Mouse (Mus musculus) v-Abl transformed pro-B cells (cell line): ENCODE measurements around the gene Ugt3a1.
"Not testable (repeated sequence)": the region's sequence is repeated elsewhere in the genome, so short reads cannot be mapped to it uniquely, and the experiment has no call there.

Experiments
- in situ Hi-C, 2 experiments: fragments of 400-800 bp; cut with MboI; formaldehyde crosslinking; loops; one replicate each; pipeline ENCODE4 v1.15.1; 2025; ENCODE audit not compliant: unreplicated experiment in 2 of 2

The Ugt3a1 gene

GRCm38 (mm10) chr15:9276838-9277295 is at the start of gene Ugt3a1:
Gene Ugt3a1, plus strand, starts transcription at chr15:9276888.
- in situ Hi-C loops = no loop called here

DNA sequence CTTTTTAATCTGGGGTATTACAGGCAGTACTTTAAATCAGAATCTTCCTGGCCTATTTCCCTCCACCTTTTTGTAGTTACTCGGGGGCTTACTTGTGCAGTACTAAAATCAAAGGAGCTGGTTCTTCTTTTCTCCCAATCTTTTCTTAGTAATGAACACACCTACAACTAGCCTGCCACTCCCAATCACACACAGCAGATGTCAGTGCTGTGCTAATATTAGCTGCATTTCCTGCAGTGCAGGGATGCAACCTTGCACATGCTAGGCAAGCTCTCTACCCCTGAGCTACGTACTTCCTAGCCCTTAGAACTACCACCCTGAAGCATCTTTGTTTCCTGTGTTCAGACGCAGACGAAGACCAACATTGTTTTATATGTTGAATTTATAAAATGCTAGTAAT is 45.8 kb upstream of the Ugt3a1 start:
- in situ Hi-C loops = not testable (repeated sequence)

DNA sequence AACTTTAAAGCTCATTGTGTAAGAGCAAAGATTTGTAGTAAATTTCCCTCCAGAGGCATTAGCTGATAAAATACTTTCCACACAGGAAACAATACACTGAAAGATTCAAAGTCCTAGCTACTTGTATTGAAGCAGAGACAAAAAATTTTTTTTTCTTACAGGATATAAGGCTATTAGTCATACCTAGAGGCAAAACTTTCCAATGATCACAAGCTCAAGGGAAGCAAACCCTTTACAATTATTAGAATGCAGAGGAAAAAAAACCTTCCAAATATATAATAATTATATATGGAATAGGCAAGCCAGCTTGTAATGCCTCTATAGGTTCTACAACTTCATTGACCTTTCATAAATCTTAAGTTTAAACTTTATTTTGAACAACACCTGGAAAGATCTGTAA is 30.3 kb upstream of the Ugt3a1 start:
- in situ Hi-C loops = no loop called here

GRCm38 (mm10) chr15:9252891-9253290 is 23.8 kb upstream of the Ugt3a1 start:
- in situ Hi-C loops = no loop called here

DNA sequence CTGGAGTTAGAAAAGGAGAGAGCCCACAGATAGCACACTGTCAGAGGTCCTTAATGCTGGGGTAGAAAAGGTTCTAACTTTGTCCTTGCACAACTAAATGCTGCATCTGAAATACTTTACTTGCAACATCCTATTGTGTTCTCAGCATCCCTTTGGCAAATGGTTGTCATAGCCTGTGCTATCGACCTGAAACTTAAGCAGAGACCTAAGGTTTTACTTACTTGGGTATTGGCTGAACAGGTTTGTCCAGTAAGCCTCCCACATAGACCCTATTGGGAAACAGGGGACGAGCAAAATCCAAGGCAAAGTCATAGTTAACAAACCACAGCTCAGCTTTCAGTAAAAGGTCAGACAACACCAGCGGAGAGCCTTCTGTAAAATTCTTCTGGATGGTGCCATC is 16.1 kb upstream of the Ugt3a1 start:
- in situ Hi-C loops = no loop called here

DNA sequence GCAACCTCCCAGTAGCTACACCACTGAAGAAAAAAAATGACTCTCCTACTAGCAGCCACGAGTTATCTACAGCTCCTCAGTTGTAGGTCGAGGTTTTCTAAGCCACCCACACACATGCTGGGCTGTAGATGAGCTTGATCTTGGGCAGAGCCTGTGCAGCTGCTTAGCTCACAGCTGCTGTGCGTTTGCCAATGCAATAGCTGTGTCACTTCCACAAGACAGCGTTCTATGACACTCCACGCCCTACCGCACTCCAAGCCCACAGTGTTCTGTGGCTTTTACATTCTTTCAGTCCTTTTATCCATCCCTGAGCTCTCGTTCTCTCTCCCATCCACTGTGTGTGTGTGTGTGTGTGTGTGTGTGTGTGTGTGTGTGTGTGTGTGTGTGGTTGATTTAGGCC is 4.8 kb upstream of the Ugt3a1 start:
- in situ Hi-C loops = no loop called here

DNA sequence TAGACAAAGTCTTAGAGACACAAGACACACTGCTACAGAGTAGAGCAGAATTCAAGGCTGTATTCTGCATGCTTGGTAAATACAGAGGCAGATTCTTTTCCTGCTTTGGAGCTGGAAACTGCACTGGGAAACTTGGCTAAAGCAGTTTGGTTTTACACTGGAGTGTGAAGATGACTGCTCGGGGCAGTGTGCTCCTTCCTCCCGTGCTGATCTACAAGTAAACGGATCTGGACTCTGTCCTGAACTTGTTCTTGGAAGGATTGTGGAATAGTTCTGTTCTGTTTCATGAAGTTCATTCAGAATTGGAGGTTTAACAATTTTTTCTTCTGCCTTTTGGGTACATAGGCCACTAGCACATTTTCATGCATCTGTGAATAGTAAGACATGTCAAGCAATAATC is 2.3 kb downstream of the Ugt3a1 start:
- in situ Hi-C loops = no loop called here

DNA sequence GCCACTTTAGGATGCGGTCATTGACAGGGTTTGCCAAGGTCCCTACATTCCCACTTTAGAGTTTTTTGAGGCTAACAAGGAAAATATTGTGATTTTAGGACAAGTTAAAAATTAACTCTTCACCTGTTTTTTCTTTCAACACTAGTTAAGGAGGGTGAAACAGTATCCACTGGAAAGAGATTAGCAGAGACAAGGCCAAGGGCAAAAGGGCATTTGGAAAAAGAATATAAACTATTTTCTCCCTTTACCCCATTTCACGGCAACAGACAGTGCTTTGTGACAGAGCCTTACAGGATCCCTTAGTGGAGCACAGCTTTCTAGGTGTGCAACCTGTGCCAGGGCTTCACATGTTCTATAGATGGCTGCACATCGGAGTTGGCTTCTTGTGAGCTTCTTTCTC is 2.9 kb downstream of the Ugt3a1 start:
- in situ Hi-C loops = no loop called here

- in situ Hi-C loops = no loop called here
Measured at GRCm38 (mm10) chr15:9283165-9283564, 6.5 kb downstream of the Ugt3a1 start.

DNA sequence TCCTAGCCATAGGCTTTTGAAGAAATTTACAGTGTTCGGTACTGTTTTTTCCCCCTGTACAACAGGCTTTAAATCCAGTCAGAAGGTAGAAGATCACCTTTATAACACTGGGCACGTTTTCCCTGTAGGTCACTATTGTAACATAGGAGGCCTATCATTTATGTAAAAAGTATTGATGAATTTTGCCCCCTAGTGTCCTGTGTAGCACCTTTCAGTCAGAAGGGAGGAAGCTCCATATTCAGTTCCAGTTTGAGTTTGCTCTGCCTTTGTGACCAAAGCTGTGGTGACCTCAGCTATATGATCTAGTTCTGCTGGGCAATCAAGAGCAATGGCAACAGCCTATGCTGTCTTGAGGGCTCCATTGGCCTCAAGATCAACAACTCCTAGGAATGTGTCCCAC is 13.0 kb downstream of the Ugt3a1 start:
- in situ Hi-C loops = no loop called here

DNA sequence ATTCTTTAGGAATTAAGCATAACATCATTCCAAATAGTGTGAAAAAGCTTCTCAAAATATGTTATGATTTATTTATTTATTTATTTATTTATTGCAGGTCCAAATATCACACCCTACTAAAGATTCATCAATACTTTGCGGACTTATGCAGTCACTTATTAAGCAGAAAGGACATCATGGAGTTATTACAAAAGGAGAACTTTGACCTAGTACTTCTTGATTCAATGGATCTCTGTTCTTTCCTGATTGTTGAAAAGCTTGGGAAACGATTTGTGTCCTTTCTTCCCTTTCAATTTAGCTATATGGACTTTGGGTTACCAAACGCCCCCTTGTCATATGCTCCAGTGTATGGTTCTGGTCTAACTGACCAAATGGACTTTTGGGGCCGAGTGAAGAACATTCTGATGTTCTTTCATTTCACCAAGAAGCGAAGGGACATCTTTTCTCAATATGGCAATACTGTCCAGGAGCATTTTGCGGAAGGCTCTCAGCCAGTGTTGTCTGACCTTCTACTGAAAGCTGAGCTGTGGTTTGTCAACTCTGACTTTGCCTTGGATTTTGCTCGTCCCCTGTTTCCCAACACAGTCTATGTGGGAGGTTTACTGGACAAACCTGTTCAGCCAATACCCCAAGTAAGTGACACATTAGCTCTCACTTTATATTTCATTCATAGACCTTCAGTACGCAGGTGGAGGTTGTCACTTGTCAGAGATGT is 29.4 kb downstream of the Ugt3a1 start:
- in situ Hi-C loops = no loop called here

DNA sequence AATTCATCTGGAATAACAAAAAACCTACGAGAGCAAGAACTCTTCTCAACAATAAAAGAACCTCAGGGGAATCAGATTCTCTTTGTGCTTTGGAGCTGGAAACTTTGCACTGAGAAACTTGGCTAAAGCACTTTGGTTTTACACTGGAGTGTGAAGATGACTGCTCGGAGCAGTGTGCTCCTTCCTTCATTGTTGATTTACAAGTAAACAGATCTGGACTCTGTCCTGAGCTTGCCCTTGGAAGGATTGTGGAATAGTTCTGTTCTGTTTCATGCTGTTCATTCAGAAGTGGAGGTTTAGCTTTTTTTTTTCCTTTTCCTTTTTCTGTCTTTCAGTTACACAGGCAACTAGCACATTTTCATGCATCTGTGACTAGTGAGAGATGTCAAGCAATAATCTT is 57.9 kb downstream of the Ugt3a1 start:
- in situ Hi-C loops = no loop called here

DNA sequence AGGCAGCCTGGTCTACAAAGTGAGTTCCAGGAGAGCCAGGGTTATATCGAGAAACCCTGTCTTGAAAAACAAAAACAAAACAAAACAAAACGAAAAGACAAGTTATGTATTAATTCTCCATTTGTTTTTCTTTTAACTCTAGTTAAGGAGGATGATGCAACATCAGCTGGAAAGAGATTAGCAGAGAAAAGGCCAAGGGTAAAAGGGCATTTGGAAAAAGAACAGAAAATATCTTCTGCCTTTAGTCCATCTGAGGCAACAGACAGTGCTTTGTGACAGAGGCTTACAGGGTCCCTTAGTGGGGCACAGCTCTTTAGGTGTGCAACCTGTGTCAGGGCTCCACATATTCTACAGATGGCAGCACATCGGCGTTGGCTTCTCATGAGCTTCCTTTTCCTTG is 58.7 kb downstream of the Ugt3a1 start, which contains the start of gene Ugt3a2:
Gene Ugt3a2, plus strand, starts transcription at position 210 of the 400 bp plus-strand sequence.
- in situ Hi-C loops = no loop called here

GRCm38 (mm10) chr15:9336616-9337015 is 59.9 kb downstream of the Ugt3a1 start:
- in situ Hi-C loops = no loop called here

GRCm38 (mm10) chr15:9337021-9337420 is 60.3 kb downstream of the Ugt3a1 start:
- in situ Hi-C loops = no loop called here

DNA sequence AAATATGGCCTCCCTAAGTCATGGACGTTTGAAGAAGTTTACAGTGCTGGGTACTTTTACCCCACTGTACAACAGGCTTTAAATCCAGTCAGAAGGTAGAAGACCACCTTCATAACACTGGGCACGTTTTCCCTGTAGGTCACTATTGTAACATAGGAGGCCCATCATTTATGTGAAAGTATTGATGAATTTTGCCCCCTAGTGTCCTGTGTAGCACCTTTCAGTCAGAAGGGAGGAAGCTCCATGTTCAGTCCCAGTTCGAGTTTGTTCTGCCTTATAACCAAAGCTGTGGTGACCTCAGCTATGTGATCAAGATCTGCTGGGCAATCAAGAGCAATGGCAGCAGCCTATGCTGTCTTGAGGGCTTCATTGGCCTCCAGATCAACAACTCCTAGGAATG is 72.1 kb downstream of the Ugt3a1 start:
- in situ Hi-C loops = no loop called here

- in situ Hi-C loops = no loop called here
Measured at GRCm38 (mm10) chr15:9362801-9363200, 86.1 kb downstream of the Ugt3a1 start.
